Mouse (Mus musculus): Measurements from ENCODE around the gene Nabp1.

GRCm38 (mm10) chr1:51502353-51502752 is 24.1 kb upstream of the Nabp1 start:
- TF ChIP-seq CTCF (IDR thresholded peaks at IDR 0.05; ENCODE audit: low read depth, low read length), result no peak
- TF ChIP-seq POLR2A (IDR thresholded peaks at IDR 0.05; ENCODE audit: borderline replicate concordance, low read depth, low read length), result no peak

Measured in bone marrow macrophage, adult 2 months (primary cell).